Mouse (Mus musculus) regulatory T cell (primary cell): ENCODE results near the gene Idh3a.

Experiments used
- in situ Hi-C: fragments of 300-600 bp; cut with MboI, MseI; formaldehyde crosslinking; loops from one replicate; pipeline ENCODE4 v1.15.1; 2025; ENCODE audit warnings: high pct_unique_total_duplicates

Idh3a gene

DNA sequence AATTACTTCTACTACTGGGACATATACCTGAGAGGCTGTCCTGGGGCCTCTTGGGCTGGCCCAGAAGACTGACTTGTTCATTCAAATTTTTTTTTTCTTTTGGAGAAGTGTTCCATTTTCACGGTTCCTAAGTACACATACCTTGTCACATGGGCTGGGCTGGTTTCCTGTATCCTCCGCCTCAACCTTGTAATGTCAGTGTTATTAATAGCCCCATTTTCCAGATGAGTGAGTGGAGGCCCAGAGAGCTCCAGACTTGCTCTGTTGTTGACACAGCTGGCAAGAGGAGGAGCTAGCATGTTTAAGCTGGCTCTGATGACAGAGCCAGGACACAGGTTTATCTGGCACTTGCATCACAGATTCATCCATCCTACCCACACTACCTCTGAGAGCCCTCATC is 61.3 kb downstream of the Idh3a start:
- in situ Hi-C loops = no loop called here

DNA sequence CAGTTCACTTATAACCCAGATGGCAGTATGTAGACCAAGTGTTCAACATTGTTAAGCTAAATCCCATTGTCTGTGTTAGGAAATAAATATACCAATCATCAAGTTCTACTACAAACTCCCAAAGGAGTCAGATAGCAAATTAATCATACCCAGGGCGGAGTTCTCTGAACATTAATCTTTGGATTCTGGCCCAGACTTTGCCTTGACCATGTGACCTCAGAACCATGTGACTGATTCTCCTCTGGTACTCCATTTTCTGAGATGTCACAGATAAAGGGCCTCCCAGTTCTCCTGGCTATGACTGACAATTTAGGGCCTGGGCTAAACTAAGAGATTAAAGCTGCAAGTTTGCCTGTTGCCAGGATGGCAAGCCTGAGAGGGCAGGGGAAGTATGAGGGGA is 63.2 kb downstream of the Idh3a start:
- in situ Hi-C loops = no loop called here

DNA sequence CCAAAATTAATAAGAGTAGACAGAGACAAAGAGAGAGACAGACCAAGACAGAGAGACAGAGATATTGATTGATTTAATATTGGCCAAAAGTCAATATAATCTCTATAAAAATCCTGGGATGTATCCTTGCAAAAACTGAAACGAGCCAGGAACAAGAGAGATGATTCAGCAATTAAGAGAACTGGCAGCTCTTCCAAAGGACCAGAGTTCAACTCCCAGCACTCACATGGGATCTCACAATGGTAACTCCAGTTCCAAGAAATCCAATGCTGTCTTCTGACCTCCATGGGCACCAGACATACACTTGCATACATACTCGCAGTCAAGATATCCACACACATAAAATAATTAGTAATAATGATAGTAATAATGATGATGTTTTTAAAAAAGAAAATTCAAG is 66.6 kb downstream of the Idh3a start:
- in situ Hi-C loops = loop anchor here (25.0 kb wide), 1 partner anchor 665 kb away; the partner anchor contains the start of gene Elmod1
